Mouse (Mus musculus): ENCODE data around the gene Vmn2r103. TPM values are rescaled to one million over a fixed set of nuclear protein-coding genes. Genes with fewer than 3 reads are reported as not detected.

The Vmn2r103 gene
- not detected in 2 replicates for polyA plus RNA-seq (2012; rRNA removed)

GRCm38 (mm10) chr17:19773063-19773462 is at the start of gene Vmn2r103:
Gene Vmn2r103 (plus strand): TSS chr17:19773363.

Other genes with a start within 250 kb of the Vmn2r103 start
- gene Vmn2r101, start 196.1 kb upstream of the Vmn2r103 start, polyA plus RNA-seq (2012; rRNA removed), result not detected in 2 replicates
- gene Vmn2r102, start 113.0 kb upstream of the Vmn2r103 start, polyA plus RNA-seq (2012; rRNA removed), result not detected in 2 replicates